Mouse (Mus musculus) monocyte, adult 5-6 weeks (primary cell): ENCODE results near the gene Rab31. TPM values are rescaled to one million over a fixed set of nuclear protein-coding genes. Genes with fewer than 3 reads are reported as not detected.

Experiments
- ATAC-seq: fragments of 153-309, 156-312 bp; replicated peaks from 2 replicates; pipeline ENCODE4 v1.8.0; 2017; ENCODE audit warnings: mild to moderate bottlenecking; ENCODE audit not compliant: low TSS enrichment, insufficient number of reproducible peaks, severe bottlenecking, poor library complexity, low FRiP score
- total RNA-seq: library from RNA; stranded (forward); fragments of 200-1000, 200-491, 200-594 nt; gene quantifications from 3 replicates; pipeline ENCODE4 v1.2.3, GENCODE M21; 2017

The Rab31 gene
- total RNA-seq, 1 experiment from 2014 or later = 75.8 TPM

DNA sequence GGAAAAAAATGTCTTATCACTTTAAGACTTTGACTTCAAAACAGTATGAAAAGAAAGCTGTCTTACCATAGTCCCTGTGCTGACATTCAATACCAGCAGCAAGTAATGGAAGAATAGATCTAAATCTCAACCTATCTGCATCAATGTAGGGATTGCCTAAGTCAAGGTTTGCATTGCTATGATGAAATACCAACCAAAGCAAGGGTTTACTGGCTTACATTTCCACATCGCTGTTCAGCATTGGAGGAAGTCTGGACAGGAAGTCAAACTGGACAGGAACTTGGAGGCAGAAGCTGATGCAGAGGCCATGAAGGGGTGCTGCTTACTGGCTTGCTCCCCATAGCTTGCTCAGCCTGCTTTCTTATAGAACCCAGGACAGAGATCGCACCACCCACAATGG lies 54.0 kb downstream of the Rab31 start:
- peak; percentile 75 for ATAC-seq

DNA sequence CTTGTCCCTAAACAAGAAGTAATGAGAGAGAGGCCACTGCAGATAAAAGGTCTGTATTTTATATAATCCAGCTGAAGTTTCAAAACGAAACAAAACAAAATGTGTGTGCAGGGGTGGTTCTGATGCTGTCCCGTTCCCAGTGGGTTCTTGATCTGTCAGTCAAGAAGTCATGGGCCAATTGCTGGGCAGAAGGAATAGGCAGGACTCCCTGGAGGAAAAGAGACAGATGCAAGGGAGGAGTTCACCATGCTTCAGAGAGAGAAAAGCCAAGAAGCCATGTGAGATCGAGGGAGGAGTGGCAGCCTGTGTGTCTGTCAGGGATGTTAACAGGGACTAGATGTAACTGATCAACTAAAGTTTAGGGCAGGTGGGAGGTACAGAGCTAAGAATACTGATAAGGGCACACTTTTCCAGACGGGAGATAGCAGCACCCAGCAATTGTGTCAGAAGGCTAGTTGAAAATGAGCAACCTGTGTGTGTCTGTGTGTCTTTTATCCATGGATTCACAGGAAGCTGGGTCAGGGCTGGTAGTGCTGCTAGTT lies 54.8 kb downstream of the Rab31 start:
- ATAC-seq = no peak

DNA sequence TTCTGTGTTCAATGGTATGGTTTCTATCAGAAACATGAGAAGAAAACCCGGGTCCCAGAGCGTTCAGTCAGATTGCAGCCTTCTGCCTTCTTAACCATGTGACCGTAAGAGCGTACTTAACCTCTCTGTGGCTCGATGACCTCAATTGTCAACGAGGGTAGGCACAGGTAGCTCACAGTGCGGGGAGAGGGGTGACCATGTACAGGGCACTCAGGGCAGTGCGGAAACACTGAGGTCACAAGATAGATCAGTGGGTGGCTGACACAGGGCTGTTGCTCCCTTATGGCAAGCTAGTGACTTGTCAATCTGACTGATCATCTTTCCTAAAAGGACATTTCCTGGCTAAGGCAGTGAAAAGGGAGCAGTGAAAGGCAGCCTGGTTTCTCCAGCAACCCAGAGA lies 58.5 kb downstream of the Rab31 start:
- ATAC-seq = no peak

DNA sequence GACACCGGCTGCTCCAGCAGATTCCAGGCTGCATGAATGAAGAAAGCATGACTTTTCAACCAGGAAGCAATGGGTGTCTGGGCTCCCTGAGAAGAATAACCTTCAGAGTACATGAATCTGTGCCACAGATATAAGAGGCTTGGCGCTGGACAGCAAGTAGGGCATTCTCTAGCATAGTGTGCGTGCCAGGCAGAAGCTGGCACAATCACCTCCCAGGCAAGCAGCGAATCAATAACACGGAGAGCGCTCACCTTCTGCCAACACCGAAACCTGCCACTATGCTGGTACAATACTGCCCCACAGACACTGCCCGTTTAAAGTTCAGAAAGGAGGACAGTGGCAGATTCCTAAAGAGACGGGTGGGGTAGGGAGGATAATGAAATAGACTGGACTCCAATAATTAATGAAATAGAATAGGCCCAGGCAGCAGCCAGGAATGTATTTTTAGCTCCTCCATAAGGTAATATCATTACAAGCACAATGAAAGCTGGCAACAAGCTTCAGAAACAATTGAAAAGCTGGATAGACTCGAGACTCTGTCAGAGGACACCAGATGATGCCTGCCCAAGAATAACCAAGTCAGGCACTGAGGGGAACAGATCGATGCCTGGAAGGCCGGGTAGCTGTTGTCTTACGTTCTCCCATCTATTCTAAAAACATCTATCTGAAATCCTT lies 59.6 kb downstream of the Rab31 start:
- no peak for ATAC-seq

DNA sequence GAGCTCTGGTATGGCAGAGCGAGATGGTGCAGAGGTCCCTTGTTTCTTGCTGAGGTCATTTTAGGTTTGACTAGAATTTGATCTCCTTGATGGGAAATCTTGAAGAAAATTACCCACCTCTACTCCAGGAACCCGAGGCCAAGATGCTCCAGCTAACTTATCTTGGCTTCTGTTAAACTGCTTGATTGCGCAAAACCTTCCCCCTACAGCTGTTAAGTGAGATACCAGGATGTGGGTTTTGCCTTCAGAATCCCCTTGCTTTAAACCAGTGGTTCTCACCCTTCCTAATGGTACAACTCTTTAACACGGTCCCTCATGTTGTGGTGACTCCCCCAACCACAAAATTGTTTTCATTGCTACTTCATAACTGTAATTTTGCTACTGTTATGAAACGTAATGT lies 60.8 kb downstream of the Rab31 start:
- no peak for ATAC-seq

DNA sequence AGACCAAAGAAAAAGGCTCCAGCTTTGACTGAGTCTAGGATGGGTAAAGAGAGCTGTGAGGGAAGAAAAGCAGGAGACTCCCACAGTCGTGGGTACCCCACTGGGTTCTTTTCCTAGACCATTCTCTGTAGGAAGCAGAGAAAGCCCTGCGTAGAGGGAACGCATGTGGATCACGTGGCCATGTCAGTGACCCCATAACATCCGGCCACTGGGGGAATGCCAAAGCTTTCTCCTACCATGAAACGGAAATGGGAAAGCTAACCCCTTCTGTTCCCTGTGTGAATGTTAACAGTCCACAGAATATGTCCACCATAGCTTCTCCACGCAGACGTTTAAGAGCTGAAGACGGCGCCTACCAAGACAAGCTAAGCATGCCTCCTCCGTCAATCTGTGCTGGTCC lies 62.0 kb downstream of the Rab31 start:
- no peak for ATAC-seq

DNA sequence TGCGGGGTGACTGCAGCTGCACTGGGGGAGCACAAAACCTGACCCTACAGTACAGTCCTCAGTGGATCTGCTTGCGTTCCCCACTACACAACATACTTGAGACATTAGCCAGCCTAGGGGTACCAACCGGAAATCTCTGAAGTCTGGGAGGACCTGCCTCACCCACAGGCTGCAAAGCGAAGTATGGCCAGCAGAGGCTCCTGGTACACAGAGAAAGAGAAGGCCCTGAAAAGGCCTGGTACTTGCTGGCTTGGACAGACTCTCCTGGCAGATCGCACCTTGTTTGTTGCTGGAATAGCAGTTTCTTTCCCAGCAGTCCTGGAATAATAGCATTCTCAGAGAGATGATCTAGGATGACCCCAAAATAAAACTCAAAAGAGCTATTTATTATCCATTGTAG lies 66.3 kb downstream of the Rab31 start:
- peak; percentile 53; the same call in 1 of the 2 replicates for ATAC-seq

DNA sequence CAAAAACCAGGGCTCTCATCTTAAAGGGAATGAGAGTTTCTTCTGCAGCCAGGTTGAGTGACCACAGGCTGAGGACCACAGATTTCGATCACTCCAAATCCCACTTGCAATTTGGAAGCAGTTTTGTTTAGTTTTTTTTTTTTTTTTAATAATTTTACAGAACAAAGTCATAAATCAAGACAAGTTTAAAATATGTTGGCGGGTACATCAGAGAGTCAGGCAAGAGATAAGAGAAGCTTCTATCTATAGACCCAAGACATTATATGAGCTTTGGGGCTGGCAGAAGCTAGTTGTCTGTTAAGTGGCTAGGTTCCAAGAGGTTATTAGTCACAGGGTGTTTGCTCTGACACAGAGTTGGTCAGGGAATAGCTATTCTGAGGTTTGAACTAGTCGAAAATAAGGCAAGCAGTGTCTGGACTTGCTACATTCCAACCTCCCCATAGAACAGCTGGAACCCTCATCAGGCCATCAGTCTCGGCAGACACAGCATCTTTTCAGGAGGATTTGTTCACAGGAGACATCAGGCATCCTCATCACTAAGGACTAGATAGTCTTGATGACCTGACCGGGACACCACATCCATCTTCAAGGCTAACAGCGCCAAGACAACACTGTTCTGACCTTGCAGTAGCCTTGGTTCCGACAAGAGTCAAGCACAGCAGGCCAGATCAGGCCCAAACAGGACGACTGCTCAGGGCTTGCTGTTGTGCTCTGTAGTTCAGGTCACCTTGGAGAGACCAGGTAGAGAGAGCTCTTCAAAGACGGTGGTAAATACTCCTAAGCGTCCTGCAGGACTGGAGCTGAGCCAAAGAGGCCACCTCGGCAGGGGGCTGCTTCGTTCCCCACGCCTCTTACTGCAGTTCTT lies 68.8 kb downstream of the Rab31 start:
- ATAC-seq = no peak

DNA sequence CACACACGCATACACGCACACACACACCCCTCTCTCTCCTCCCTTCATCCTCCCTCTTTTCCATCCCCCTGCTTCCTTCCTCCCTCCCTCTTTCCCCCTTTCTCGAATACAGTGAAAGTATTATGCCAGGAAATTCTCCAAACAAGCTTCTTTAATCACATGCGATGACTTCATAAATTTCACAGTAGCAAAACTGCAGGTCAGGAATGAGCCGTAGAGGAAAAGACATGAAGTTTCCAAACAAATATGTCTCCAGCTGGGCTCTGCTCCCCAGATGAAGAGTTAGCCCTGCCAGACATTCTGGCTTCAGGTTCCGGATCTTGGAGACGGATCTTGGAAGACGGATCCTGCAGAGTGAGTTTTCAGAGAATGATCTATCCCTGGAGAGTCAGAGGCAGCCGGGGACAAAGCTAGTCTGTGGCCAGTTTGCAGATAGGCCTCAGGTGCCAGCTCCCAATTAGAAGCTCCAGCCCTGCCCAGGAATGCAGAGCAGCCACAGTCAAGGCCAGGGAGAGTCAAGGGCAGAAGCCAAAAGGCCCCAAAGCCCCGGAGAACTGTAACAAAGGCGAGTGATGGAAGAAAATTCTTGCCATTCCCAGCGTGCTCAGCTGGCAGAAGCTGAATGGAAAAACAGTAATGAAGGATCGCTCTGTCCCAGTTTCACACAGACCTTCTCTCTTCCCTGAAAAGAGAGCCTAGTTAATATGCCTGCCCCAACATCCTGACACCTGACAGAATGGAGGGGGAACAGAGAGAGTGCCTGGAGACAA lies 70.6 kb downstream of the Rab31 start:
- no peak for ATAC-seq

DNA sequence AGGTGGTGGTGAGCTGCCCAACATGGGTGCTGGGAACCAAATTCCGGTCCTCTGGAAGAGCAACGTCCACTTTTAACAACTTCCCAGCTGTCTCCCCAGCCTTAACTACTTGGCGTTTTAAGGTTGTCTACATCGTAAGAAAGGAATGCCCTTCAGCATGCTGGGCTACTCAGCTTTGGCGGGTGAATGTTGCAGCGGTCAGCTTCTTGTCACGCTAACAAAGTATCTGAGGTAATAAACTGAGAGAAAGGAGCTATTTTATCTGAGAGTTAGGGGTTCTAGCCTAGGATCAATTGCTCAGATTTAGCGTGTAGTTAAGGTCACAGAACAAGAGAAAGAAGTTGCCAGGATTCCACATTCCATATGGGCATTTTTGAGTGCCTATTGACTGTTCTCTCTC lies 71.2 kb downstream of the Rab31 start:
- ATAC-seq = no peak

DNA sequence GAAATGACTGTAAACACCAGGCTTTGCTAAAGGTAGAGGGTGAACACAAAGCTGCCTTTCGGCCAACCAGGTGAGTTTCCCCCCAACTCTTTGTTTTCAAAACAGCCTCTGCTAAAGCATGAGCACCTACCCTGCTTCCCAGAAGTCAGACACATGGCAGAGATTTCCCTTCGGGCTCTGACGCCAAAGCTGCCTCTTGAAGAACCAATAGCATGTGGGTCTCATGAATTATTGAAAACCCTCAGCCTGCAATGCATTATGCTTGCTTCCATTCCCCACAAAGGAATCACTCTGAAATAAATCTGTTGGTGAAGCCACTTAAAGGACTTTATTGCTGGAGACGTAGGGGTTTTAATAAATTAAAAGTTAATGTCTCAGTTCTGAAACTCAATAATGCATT lies 72.5 kb downstream of the Rab31 start:
- no peak for ATAC-seq

DNA sequence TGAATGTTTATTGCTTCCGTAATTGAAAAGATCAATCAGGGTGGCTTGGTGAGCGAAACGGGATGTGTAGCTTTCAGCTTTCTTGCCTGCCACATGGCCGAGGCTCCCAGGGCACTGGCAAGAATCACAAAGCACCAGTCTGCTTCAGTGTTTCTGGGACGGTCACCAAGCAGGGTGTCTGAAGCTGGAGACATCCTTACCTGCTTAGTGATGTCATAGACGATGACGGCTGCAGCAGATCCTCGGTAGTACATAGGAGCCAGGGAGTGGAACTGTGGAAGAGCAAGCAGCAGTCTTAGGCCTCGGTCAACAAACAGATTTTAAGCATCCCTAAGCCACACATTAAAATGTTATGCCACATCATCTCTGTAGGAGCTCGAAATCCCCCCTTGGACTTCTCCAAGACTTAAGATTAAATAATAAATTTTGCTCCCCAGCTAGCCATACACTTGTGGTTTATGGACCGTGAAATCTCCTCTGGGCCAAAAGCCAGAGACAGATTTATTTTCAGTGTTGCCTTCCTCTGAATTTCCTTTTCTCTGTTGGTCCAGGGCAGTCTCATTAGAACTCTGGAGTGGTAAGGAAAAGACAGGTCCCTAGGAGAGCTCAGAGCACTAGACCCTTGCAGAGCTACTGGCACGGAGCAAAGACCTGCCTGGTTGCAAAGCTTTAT lies 74.6 kb downstream of the Rab31 start:
- ATAC-seq = no peak

DNA sequence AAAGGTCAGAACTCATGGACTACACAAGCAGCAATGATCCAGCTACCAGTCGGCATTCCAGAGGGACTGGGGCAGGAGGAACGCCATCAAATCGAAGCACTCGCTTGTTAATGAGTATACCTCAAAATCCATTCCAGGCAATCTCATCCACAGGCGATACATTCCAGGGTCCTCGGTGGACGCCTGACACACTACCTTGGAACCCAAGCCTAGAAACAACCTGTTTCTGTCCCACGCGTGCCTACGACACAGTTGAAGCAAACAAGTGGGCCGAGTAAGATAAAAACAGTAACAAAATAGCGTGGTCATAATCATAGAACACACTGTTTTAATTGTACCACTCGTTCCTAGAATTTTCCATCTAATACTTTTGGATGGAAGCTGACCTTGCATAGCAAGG lies 75.6 kb downstream of the Rab31 start:
- ATAC-seq = no peak

DNA sequence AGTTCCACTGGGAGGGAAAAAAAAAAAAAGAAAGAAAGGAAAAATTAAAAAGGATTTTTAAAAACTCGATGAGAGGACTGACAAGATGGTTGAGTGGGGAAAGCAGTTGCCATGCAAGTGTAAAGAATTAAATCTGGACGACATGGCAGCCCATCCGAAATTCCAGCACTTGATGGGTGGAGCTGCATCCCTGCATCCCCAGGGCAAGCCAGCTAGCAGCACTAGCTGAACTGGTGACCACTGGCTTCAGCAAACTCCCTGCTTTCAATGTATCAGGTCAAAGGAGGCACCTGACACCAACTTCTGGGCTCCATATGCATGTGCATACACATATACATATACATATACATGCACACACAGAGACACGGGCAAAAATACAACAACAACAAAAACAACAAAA lies 80.3 kb downstream of the Rab31 start:
- ATAC-seq = no peak

DNA sequence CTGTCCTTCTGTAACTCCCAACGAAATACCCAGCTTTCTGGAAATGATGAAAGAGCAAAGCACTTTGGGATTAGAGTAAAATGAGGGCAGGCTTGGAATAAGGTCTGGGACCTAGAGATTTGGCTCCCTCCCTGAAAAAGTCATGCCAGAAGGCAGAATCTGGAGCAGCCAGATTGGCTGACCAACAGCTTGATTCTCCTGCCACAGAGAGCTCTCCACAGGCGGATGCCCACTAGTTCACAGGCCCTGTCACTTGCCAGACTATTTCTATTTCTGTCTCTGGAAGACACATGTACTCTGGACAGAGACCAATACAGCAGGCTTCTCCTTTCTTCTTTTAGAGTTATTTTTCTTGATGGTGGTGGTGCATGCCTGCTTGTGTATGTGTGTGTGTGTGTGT lies 88.8 kb downstream of the Rab31 start:
- ATAC-seq = no peak

DNA sequence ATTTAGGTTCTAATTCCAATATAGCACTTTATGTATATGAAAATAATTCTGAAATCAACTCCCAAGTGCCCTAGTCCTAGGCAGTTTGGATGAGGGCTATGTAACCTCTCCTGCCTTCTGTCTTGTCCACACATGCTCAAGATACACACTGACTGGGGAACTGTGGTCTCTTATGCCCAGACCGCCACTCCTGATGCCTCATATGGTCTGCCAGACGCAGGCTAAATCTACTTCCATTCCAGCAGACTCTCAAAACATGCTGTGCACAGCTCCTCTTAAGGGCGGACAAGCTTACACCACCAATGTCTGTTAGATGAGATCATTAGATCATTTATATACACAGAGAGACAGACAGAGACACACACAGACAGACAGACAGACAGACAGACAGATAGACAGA lies 89.2 kb downstream of the Rab31 start:
- ATAC-seq = no peak

DNA sequence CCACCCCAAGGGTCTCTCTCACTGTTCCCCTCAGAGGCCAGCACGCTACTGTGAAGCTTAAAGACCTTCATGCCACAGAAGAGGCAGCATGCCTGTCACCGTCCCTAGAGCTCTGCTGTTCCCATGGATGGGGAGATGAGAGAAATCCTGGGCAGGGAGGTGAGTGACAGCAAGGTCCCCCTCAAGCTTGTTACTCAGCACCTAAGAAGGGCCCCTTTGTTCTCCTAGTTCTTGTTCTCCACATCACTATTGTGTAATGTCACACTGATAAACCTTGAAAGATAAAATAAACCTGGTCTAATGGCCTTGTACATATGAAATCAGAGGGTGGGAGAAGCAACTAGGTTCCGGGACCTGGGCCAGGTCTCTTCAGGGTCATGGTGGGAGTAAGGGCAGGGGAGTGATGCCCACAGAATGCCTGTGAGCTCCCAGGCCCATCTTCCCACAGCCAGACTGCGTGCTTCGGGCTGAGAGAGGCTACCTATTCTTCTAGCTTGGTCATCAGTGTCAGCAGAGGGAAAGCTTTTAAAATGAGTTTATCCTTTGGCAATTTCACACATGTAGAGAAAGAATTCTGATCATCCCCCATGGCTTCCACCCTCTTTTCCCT lies 90.4 kb downstream of the Rab31 start:
- no peak for ATAC-seq

DNA sequence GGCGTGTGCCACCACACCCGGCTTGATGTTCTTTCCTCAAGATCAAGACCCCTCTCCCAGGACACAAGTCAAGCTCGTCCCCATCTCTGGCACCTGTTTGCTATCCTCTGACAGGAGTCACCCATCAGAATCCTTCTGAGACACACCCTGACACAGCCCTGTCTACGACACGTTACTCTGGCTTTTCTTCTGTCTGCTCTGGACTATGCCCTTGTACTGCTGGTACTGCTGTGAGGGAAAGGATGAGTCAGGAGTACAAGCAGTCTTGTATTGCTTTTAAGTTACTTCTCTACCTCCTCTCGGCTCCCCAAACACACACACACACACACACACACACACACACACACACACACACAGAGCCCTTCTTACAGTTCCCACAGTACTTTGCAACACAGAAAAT lies 91.0 kb downstream of the Rab31 start:
- ATAC-seq = no peak
